Mouse (Mus musculus) CH12.LX (cell line): ENCODE results near the gene Crygb. TPM values are rescaled to one million over a fixed set of nuclear protein-coding genes. Genes with fewer than 3 reads are reported as not detected.

Source experiments
- DNase-seq: peaks from one replicate; pipeline ENCODE4 v3.0.0-alpha.2; 2013; ENCODE audit errors: extremely low read depth
- H3K27ac ChIP-seq: 2 replicates; pipeline ENCODE4 v1.5.1; 2012; ENCODE audit warnings: low read depth, mild to moderate bottlenecking, control low read depth, moderate library complexity; ENCODE audit not compliant: insufficient read depth
- H3K27me3 ChIP-seq: replicated peaks from 2 replicates; pipeline ENCODE3; 2012; ENCODE audit warnings: inconsistent platforms
- H3K36me3 ChIP-seq, 2 experiments: replicated peaks in 1 of 2; 2 replicates each; pipeline versions ENCODE3 to v1.6.1; 2012; ENCODE audit warnings: inconsistent platforms in 1 of 2, low read length in 1 of 2, mild to moderate bottlenecking in 1 of 2, mixed read lengths in 1 of 2, moderate library complexity in 1 of 2; ENCODE audit not compliant: control insufficient read depth in 1 of 2, insufficient read depth in 1 of 2
- H3K4me1 ChIP-seq, 2 experiments: 2 replicates each; pipeline ENCODE4 v1.6.1; 2012; ENCODE audit warnings: inconsistent platforms in 1 of 2, moderate library complexity in 1 of 2; ENCODE audit not compliant: insufficient read depth in 2 of 2, control insufficient read depth in 1 of 2
- H3K4me2 ChIP-seq: 2 replicates; pipeline ENCODE4 v1.6.1; 2012; ENCODE audit warnings: low read depth, mild to moderate bottlenecking, control low read depth; ENCODE audit not compliant: poor library complexity, insufficient read depth, severe bottlenecking
- H3K4me3 ChIP-seq, 3 experiments: fragments of 150-350 bp in 1 of 3; sonication (generic) in 1 of 3; replicated peaks in 1 of 3; 2 replicates each; pipeline versions ENCODE3 to v1.5.1; 2011 to 2012; ENCODE audit warnings: low read depth in 2 of 3, low read length in 2 of 3, mild to moderate bottlenecking in 2 of 3, moderate library complexity in 2 of 3, control low read depth in 1 of 3, improper control_type of control experiment in 1 of 3, inconsistent platforms in 1 of 3, mixed read lengths in 1 of 3; ENCODE audit not compliant: poor library complexity in 1 of 3
- H3K79me2 ChIP-seq: replicated peaks from 2 replicates; pipeline ENCODE4 v1.6.1; 2012; ENCODE audit warnings: mild to moderate bottlenecking, moderate library complexity; ENCODE audit not compliant: control insufficient read depth, poor library complexity, insufficient read depth, severe bottlenecking; ENCODE audit errors: extremely low read depth
- H3K9ac ChIP-seq: 2 replicates; pipeline ENCODE4 v1.6.1; 2012; ENCODE audit warnings: low read depth, mild to moderate bottlenecking, control low read depth, moderate library complexity; ENCODE audit not compliant: insufficient read depth
- H3K9me3 ChIP-seq: replicated peaks from 2 replicates; pipeline ENCODE3; 2012; ENCODE audit warnings: low read length, inconsistent platforms, mixed read lengths
- CTCF ChIP-seq, 2 experiments: IDR thresholded peaks in 1 of 2; conservative IDR thresholded peaks in 1 of 2; 2 replicates each; pipeline ENCODE4 v1.5.1; 2011 to 2012; ENCODE audit warnings: low read depth in 2 of 2, low read length in 2 of 2, improper control_type of control experiment in 1 of 2, inconsistent platforms in 1 of 2, mild to moderate bottlenecking in 1 of 2, moderate library complexity in 1 of 2
- E2F4 ChIP-seq: IDR thresholded peaks from 2 replicates; pipeline ENCODE4 v1.6.1; 2011; ENCODE audit warnings: low read depth, low read length, improper control_type of control experiment; ENCODE audit not compliant: insufficient replicate concordance
- ELF1 ChIP-seq: IDR thresholded peaks from 2 replicates; pipeline ENCODE4 v1.6.1; 2014; ENCODE audit warnings: low read depth, mild to moderate bottlenecking, inconsistent platforms, low read length, improper control_type of control experiment
- EP300 ChIP-seq: IDR thresholded peaks from 2 replicates; pipeline ENCODE4 v1.6.1; 2011; ENCODE audit warnings: low read length, improper control_type of control experiment
- ETS1 ChIP-seq: conservative IDR thresholded peaks from 2 replicates; pipeline ENCODE4 v1.6.1; 2012; ENCODE audit warnings: low read depth, mild to moderate bottlenecking, inconsistent platforms, low read length, improper control_type of control experiment, moderate library complexity
- GABPA ChIP-seq: IDR thresholded peaks from 2 replicates; pipeline ENCODE4 v1.6.1; 2012; ENCODE audit warnings: low read depth, low read length, improper control_type of control experiment, inconsistent platforms; ENCODE audit not compliant: insufficient replicate concordance
- MAFK ChIP-seq: IDR thresholded peaks from 2 replicates; pipeline ENCODE4 v1.6.1; 2011; ENCODE audit warnings: low read length, improper control_type of control experiment; ENCODE audit not compliant: insufficient replicate concordance
- MAZ ChIP-seq: IDR thresholded peaks from 2 replicates; pipeline ENCODE4 v1.6.1; 2012; ENCODE audit warnings: low read depth, mild to moderate bottlenecking, inconsistent platforms, low read length, improper control_type of control experiment, moderate library complexity
- MEF2A ChIP-seq: IDR thresholded peaks from 2 replicates; pipeline ENCODE4 v1.6.1; 2014; ENCODE audit warnings: low read depth, mild to moderate bottlenecking, inconsistent platforms, low read length, improper control_type of control experiment, borderline replicate concordance
- MXI1 ChIP-seq: IDR thresholded peaks from 2 replicates; pipeline ENCODE4 v1.6.1; 2011; ENCODE audit warnings: mild to moderate bottlenecking, low read depth, low read length, improper control_type of control experiment
- NELFE ChIP-seq: IDR thresholded peaks from 2 replicates; pipeline ENCODE4 v1.6.1; 2011; ENCODE audit warnings: low read depth, low read length, improper control_type of control experiment
- NRF1 ChIP-seq: IDR thresholded peaks from 2 replicates; pipeline ENCODE4 v1.6.1; 2014; ENCODE audit warnings: low read depth, mild to moderate bottlenecking, inconsistent platforms, low read length, improper control_type of control experiment, moderate library complexity
- POLR2A ChIP-seq: IDR thresholded peaks from 2 replicates; pipeline ENCODE4 v1.6.1; 2011; ENCODE audit warnings: low read depth, mild to moderate bottlenecking, improper control_type of control experiment, low read length
- RAD21 ChIP-seq: IDR thresholded peaks from 2 replicates; pipeline ENCODE4 v1.6.1; 2011; ENCODE audit warnings: low read depth, mild to moderate bottlenecking, low read length, improper control_type of control experiment, moderate library complexity
- SIN3A ChIP-seq: IDR thresholded peaks from 2 replicates; pipeline ENCODE4 v1.6.1; 2012; ENCODE audit warnings: low read length, improper control_type of control experiment, inconsistent platforms
- SMC3 ChIP-seq: IDR thresholded peaks from 2 replicates; pipeline ENCODE4 v1.6.1; 2011; ENCODE audit warnings: low read depth, low read length, improper control_type of control experiment
- TCF12 ChIP-seq: IDR thresholded peaks from 2 replicates; pipeline ENCODE4 v1.6.1; 2014; ENCODE audit warnings: low read depth, mild to moderate bottlenecking, inconsistent platforms, low read length, improper control_type of control experiment
- UBTF ChIP-seq: IDR thresholded peaks from 2 replicates; pipeline ENCODE4 v1.6.1; 2012; ENCODE audit warnings: low read depth, mild to moderate bottlenecking, inconsistent platforms, low read length, improper control_type of control experiment, moderate library complexity
- USF1 ChIP-seq: IDR thresholded peaks from 2 replicates; pipeline ENCODE4 v1.6.1; 2014; ENCODE audit warnings: low read depth, mild to moderate bottlenecking, inconsistent platforms, low read length, improper control_type of control experiment
- ZC3H11A ChIP-seq: IDR thresholded peaks from 2 replicates; pipeline ENCODE4 v1.6.1; 2012; ENCODE audit warnings: low read depth, mild to moderate bottlenecking, inconsistent platforms, low read length, improper control_type of control experiment
- ZMIZ1 ChIP-seq: IDR thresholded peaks from 2 replicates; pipeline ENCODE4 v1.6.1; 2012; ENCODE audit warnings: low read depth, mild to moderate bottlenecking, inconsistent platforms, low read length, improper control_type of control experiment
- dilution Hi-C: fragments of 300-500 bp; cut with MboI; formaldehyde crosslinking; loops from 2 replicates; pipeline ENCODE4 v1.14.3; 2020; ENCODE audit warnings: low sequenced_read_pairs; ENCODE audit not compliant: extremely low pct_unique_long_range_greater_than_20kb, extremely low pct_ligation_motif_present
- in situ Hi-C: fragments of 300-500 bp; cut with MboI; formaldehyde crosslinking; loops from 3 replicates; pipeline ENCODE4 v1.14.3; 2019; ENCODE audit warnings: low sequenced_read_pairs, low pct_ligation_motif_present, low pct_unique_long_range_greater_than_20kb, mixed read lengths
- polyA plus RNA-seq: library from polyadenylated mRNA; unstranded; fragments of >175 nt; gene quantifications from 2 replicates; pipeline ENCODE4 v1.2.1, GENCODE M21; 2012; ENCODE audit warnings: low read depth; ENCODE audit not compliant: insufficient read length
- total RNA-seq, 2 experiments: library from RNA; depleted of rRNA; stranded (reverse); fragments of 300-350 nt in 1 of 2; fragments of >200 nt in 1 of 2; gene quantifications; 2 replicates each; pipeline ENCODE4 v1.2.3; 2012 to 2014

Crygb gene
- total and polyA plus RNA-seq, 3 experiments = not detected

DNA sequence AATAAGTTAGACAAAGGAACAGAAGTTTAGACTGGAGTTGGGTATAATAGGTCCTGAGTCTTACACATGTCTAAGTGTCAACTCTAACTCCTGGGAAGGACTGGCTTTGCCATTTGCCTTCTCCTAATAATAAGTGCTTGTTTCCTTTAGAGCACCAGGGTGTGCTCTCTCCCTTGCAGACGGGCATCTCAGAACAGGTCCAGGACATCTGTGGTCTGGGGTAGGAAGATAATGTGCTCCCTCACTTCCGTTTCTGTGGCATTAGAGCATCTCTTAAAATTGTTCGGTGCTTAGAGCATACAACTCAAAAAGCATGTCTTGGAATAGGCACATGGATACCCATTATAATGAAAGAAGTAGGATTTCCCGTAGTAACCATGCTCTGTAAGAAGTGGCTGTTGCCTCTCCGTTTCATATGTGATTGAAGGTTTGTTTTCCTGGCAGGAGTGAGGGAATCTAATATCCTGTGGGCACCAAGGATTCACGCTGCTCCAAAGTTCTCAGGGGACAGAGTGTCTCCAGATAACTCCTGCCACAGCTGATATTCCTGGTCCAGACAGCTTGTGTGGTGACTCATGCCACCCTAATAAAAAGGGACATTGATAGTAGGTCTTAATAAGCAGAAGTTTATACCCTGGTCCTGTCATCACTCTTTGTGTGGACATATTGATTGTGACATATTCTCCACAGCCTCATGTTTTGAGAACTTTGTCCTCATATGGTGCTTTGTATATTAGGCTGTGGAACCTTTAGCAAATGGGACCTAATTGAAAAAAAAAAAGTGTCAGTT, 6.7 kb upstream of the Crygb start:
- H3K4me1 ChIP-seq = no peaks in the 10 kb centered on the region
- no peak overlapping the region for H3K27ac ChIP-seq
- no peak for DNase-seq
- H3K79me2 ChIP-seq = no peaks in the 10 kb centered on the region
- no peak overlapping the region for H3K9ac ChIP-seq
- in situ Hi-C loops = no loop called here
- no peaks in the 10 kb centered on the region for H3K36me3 ChIP-seq
- TF ChIP-seq SIN3A = no peak
- no peak for TF ChIP-seq MAFK
- no peak for TF ChIP-seq E2F4
- TF ChIP-seq CTCF (conservative IDR thresholded peaks at IDR 0.05 in 1 of 2, IDR thresholded peaks at IDR 0.05 in 1 of 2; ENCODE audit: low read depth in 2 of 2, low read length in 2 of 2) = peak in 1 of 2 experiments; percentile 13; a peak in 1 of 4 replicates
- H3K27me3 ChIP-seq = no peaks in the 10 kb centered on the region
- H3K9me3 ChIP-seq = no peaks in the 10 kb centered on the region
- no peak overlapping the region for H3K4me3 ChIP-seq
- H3K4me2 ChIP-seq = no peak overlapping the region
- dilution Hi-C loops = no loop called here

DNA sequence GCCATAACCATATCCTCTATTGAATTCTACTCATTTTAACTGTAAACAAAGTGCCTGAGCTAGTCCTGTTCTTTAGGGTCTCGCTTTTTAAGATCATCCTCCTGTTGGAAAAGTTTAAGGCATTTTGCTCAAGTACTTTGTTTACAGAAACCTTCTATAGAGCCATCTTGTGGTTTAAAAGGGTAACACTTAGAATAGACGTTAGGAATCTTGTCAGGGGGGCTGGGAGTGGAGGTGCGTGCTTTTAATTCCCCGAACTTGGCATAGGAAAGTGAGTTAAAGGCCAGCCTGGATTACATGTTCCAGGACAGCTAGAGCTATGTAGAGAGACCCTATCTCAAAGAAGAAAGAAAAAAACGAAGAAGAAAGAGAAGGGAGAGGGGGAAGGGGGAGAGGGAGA, 6.5 kb downstream of the Crygb start:
- no peaks in the 10 kb centered on the region for H3K9me3 ChIP-seq
- H3K4me2 ChIP-seq = no peak overlapping the region
- no peaks in the 10 kb centered on the region for H3K4me1 ChIP-seq
- no peak overlapping the region for H3K9ac ChIP-seq
- dilution Hi-C loops (no loop called here), in situ Hi-C loops (no loop called here)
- no peaks in the 10 kb centered on the region for H3K27me3 ChIP-seq
- H3K79me2 ChIP-seq = no peaks in the 10 kb centered on the region
- no peaks in the 10 kb centered on the region for H3K36me3 ChIP-seq
- TF ChIP-seq RAD21 (peak; percentile 13), CTCF (conservative IDR thresholded peaks at IDR 0.05 in 1 of 2, IDR thresholded peaks at IDR 0.05 in 1 of 2; ENCODE audit: low read depth in 2 of 2, low read length in 2 of 2) (peak in 1 of 2 experiments; percentile 55; a peak in 2 of 4 replicates), MEF2A (no peak), UBTF (no peak), ZMIZ1 (no peak), ELF1 (no peak), SMC3 (peak; percentile 41)
- TF ChIP-seq, all 38 proteins: peak for 3
- Histone ChIP-seq H3K4me3 (no peak overlapping the region), H3K27ac (no peak overlapping the region)
- DNase-seq = no peak

DNA sequence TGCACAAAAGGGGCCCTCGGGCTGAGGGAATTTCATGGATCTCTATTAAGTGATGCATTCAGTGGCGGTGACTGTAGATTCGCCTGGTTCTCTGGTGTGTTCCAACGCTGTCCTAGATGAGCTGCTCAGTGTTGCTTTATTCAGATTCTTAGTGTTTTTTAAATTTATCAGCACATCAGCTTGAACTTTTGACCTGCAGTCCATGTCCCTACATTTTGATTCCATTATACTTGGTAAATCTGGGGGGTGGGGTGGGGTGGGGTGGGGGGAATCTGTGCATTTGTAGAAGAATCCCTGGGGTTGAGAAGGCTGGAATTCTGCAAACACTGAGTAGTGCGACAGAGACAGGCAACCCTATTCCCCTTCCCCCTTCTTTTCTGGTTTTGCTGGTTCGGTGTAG, 8.5 kb downstream of the Crygb start, which contains the start of gene Crygc:
Gene Crygc, minus strand, starts transcription at position 101 of the 400 bp plus-strand sequence.
- DNase-seq = no peak
- H3K4me2 ChIP-seq = no peak within 1 kb of the TSS
- H3K9ac ChIP-seq = no peak within 1 kb of the TSS
- H3K4me1 ChIP-seq = no peaks in the 10 kb centered on the region
- in situ Hi-C loops = no loop called here
- dilution Hi-C loops = no loop called here
- H3K27me3 ChIP-seq = no peaks in the 10 kb centered on the region
- H3K27ac ChIP-seq = no peak within 1 kb of the TSS
- TF ChIP-seq ZC3H11A (no peak), MEF2A (no peak), GABPA (no peak), MAZ (no peak), TCF12 (no peak), EP300 (no peak), ELF1 (no peak), POLR2A (no peak), NRF1 (no peak), NELFE (no peak), MXI1 (no peak), ETS1 (no peak), RAD21 (no peak), USF1 (no peak), MAFK (no peak)
- H3K36me3 ChIP-seq = no peaks in the 10 kb centered on the region
- H3K79me2 ChIP-seq = no peaks in the 10 kb centered on the region
- no peak within 1 kb of the TSS for H3K4me3 ChIP-seq
- no peaks in the 10 kb centered on the region for H3K9me3 ChIP-seq
